Mouse (Mus musculus) brain, embryonic 14.5 days (tissue): Measurements from ENCODE around the gene Aqp7. TPM values are rescaled to one million over a fixed set of nuclear protein-coding genes. Genes with fewer than 3 reads are reported as not detected.

Experiments used
- DNase-seq: peaks from one replicate; pipeline ENCODE4 v3.0.0-alpha.2; 2011; ENCODE audit warnings: low read depth
- CTCF ChIP-seq: fragments of 200-500 bp; IDR thresholded peaks from 2 replicates; pipeline ENCODE4 v1.5.1; 2012; ENCODE audit warnings: inconsistent platforms, mild to moderate bottlenecking, moderate library complexity, borderline replicate concordance; ENCODE audit not compliant: insufficient read depth, insufficient read length; ENCODE audit errors: extremely low read depth
- POLR2A ChIP-seq: fragments of 200-500 bp; IDR thresholded peaks from 2 replicates; pipeline ENCODE4 v1.6.1; 2012; ENCODE audit warnings: mild to moderate bottlenecking, inconsistent platforms, borderline replicate concordance; ENCODE audit not compliant: poor library complexity, insufficient read depth, insufficient read length, severe bottlenecking; ENCODE audit errors: extremely low read depth
- polyA plus RNA-seq: library from polyadenylated mRNA; depleted of rRNA; stranded (reverse); fragments of >200 nt; gene quantifications from 2 replicates; pipeline ENCODE4 v1.2.3, GENCODE M21; 2012

Gene Aqp7
- polyA plus RNA-seq, 1 experiment, result not detected

DNA sequence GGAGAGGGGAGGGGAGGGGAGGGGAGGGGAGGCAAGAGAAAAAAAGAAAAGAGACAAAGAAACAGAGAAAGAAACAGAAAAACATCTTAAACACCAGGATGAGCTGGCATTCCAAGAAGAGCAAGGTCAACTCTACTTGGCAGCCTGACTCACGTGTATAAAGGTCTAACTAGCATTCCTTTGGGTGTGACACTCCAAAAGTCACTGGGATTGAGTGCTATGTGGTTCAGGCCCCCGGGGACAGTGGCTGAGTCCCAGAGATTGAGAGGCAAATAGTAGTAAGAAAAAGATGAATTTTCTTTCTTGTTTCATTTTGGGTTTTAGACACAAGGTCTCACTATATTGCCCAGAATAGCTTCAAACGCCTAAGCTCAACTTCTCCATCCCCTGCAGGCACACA lies 10.0 kb downstream of the Aqp7 start:
- no peak for TF ChIP-seq POLR2A
- TF ChIP-seq CTCF, result no peak
- no peak for DNase-seq

DNA sequence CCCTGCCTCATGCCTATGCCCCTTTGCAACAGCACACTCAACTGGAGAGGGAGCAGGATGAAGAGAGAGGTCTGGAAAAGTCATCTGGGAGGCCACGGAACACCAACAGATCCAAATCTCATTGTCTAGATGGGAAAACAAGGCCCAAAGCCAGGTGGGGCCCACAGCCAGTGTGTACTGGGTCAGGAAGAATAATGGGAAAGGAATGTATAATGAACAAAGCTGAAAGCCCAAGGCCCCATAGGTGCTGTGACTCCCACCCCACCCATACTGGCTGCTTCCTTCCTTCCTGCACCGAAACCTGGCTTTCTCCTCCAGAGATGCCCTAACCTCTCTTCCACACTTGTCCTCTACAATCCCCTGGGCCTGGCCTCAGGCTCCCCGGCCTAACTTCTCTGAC lies 16.7 kb downstream of the Aqp7 start:
- no peak for TF ChIP-seq POLR2A
- TF ChIP-seq CTCF, result no peak
- no peak for DNase-seq

GRCm38 (mm10) chr4:41029372-41029771 lies 18.6 kb downstream of the Aqp7 start:
- DNase-seq, result no peak
- no peak for TF ChIP-seq CTCF
- no peak for TF ChIP-seq POLR2A

- no peak for DNase-seq
Observed at GRCm38 (mm10) chr4:41028272-41028671, 19.7 kb downstream of the Aqp7 start.

GRCm38 (mm10) chr4:41027872-41028271 lies 20.1 kb downstream of the Aqp7 start:
- DNase-seq, result no peak
- TF ChIP-seq CTCF (no peak), POLR2A (no peak)

More at GRCm38 (mm10) chr4:41028272-41028671, 19.7 kb downstream of the Aqp7 start:
- TF ChIP-seq POLR2A, result no peak
- peak; percentile 7; the same call in 1 of the 2 replicates for TF ChIP-seq CTCF

DNA sequence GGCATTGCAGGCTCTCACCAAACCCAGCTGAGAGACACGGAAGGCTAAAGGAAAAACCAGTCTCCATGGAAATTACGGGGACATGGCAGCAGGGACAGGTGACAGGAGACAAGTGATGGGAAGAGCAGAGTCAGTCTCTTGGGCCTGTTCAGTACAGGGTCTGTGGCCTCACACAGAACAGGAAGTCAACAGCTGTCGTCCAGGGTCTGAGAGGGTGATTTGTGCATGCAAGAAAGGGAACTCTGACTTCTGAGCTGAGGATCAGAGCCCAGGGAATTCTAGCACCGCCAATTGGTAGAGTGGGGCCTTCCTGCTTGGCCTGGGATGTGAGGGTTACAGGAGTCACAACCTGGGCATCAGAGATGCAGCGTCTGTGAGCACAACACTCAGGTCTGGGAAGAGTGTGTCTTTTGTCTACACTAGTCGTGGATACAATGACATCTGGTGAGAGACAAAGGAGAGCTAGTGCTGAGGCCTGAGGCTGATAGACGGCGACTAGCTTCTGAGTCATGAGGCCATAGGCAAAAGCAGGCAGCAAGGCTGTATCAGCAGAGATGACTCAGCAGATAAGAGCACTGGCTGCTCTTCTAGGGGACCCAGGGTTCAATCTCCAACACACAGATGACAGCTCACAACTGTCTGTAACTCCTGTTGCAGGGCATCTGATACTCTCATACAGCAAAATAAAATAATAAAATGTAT lies 21.7 kb downstream of the Aqp7 start:
- TF ChIP-seq POLR2A (no peak), CTCF (no peak)
- DNase-seq, result peak; percentile 1

GRCm38 (mm10) chr4:41021094-41021493 lies 26.8 kb downstream of the Aqp7 start:
- DNase-seq, result no peak
- TF ChIP-seq CTCF (peak; percentile 8; the same call in 1 of the 2 replicates), POLR2A (no peak)

DNA sequence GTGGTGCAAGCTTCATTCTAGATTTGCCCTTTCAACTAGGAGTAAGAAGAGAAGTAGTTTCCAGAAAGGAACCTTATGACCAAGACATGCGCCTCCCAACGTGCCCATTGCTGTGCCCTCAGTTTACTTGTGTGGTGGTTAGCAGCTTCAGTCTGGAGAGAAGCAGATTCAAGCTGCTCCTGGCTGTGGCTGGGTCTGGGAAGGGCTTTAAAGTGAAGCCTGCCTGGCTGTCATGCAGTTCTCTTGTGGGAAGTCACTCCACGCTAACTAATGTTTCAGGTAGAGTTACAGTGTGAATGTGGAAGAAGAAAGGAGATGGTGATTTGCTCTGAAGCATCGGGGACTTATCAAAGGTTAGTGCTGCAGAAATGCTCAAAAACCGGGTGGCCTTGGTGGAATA lies 32.1 kb downstream of the Aqp7 start:
- no peak for DNase-seq
- TF ChIP-seq CTCF (no peak), POLR2A (no peak)

DNA sequence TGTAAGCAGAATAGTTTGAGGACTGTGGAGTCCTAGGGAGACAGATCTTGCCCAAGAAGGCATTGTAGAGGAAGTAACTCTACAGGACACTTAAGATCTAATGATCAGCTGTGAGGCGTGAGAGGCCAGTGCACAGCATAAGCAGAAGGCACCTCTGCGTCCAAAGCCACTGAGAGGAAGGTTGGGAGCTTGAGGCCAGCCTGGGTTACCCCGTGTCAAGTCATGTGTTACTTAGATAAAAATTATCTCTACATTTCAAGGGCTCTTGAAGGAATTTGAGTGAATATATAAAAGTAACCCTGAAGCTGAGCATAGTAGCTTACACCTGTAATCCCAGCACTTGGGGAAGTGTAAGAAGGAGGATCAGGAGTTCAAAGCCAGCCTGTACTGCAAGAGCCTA lies 34.6 kb downstream of the Aqp7 start:
- no peak for DNase-seq
- TF ChIP-seq POLR2A (no peak), CTCF (no peak)

GRCm38 (mm10) chr4:41000842-41001639 lies 46.9 kb downstream of the Aqp7 start:
- DNase-seq, result no peak
- no peak for TF ChIP-seq CTCF
- no peak for TF ChIP-seq POLR2A

GRCm38 (mm10) chr4:41000271-41000670 lies 47.7 kb downstream of the Aqp7 start:
- TF ChIP-seq CTCF (no peak), POLR2A (no peak)
- DNase-seq, result no peak

GRCm38 (mm10) chr4:40997916-40998315 lies 50.0 kb downstream of the Aqp7 start:
- DNase-seq, result no peak
- no peak for TF ChIP-seq CTCF
- no peak for TF ChIP-seq POLR2A

DNA sequence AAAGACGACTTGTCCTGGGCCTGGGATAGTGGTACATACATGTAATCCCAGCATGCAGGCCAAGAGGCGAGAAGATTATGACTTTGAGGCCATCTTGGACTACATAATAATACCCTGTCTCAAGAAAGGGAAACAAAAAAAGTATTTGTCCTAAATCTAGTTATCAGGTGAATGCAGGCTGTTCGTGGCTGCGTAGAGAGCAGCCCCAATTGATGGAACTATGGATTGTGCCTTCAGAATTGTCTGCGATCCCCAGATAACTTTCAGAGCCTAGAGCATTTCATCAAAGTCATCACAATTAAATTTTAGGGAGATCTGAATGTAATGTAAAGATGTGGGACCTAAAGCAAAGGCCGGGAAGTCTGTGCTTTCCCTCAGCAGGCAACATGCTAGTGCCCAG lies 51.6 kb downstream of the Aqp7 start:
- TF ChIP-seq POLR2A, result no peak
- no peak for TF ChIP-seq CTCF
- DNase-seq, result no peak
